Mouse (Mus musculus) bone marrow macrophage, adult 2 months (primary cell): ENCODE results near the gene Gdpgp1. TPM values are rescaled to one million over a fixed set of nuclear protein-coding genes. Genes with fewer than 3 reads are reported as not detected.

Experiments
- H3K27ac ChIP-seq: 2 replicates; pipeline ENCODE4 v1.5.1; 2012; ENCODE audit warnings: low read depth, low read length; ENCODE audit not compliant: insufficient read depth
- H3K4me1 ChIP-seq: 2 replicates; pipeline ENCODE4 v1.6.1; 2012; ENCODE audit warnings: low read length; ENCODE audit not compliant: control insufficient read depth, insufficient read depth
- H3K4me3 ChIP-seq: 2 replicates; pipeline ENCODE4 v1.5.1; 2012; ENCODE audit warnings: mild to moderate bottlenecking, low read length, moderate library complexity; ENCODE audit not compliant: insufficient read depth
- CTCF ChIP-seq: IDR thresholded peaks from 2 replicates; pipeline ENCODE4 v1.5.1; 2012; ENCODE audit warnings: low read depth, mild to moderate bottlenecking, low read length, moderate library complexity
- POLR2A ChIP-seq: IDR thresholded peaks from 2 replicates; pipeline ENCODE4 v1.6.1; 2012; ENCODE audit warnings: mild to moderate bottlenecking, low read depth, low read length, borderline replicate concordance
- polyA plus RNA-seq: library from polyadenylated mRNA; stranded (reverse); fragments of >200 nt; gene quantifications from 2 replicates; pipeline ENCODE4 v1.2.4, GENCODE M21; 2012; ENCODE audit not compliant: missing spikeins, insufficient read depth, insufficient read length

The Gdpgp1 gene
- 3.1 and 3.5 TPM in 2 replicates for polyA plus RNA-seq

DNA sequence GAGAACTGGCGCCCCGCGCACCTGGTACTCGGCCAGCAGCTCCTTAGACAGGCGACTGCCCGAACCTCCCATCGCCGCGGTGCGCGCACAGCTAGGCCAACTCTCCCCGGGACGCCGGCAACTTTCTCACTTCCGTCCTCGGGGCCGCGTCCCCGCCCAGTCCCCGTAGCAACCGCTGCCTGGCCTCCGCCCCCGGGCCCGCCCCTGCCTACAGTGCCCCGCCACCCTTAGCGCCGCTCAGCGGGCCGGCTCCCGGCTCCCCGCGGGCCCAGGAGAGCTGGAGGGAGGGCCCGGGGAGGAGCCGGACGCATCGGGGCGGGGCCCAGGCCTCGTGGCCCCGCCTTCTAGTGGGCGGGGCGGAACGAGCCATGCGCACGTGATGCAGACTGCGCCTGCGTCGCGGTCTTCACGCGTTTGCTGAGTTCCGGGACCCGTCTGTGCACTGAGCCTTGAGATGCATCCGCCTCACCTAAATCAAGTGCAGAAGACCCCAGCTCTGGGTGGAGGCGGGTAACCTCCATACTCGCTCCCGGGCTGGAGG is at the start of gene Gdpgp1, which contains the start of gene Cib1:
Gdpgp1 (plus strand) TSS at position 377 of the 541 bp plus-strand sequence.
Cib1 (minus strand) TSS at position 325 of the 541 bp plus-strand sequence.
- Histone ChIP-seq H3K27ac (peak within 1 kb of the TSS; percentile 27), H3K4me3 (peak within 1 kb of the TSS; percentile 78), H3K4me1 (peaks cover 25% of the 10 kb centered on the region)
- TF ChIP-seq CTCF, result no peak

DNA sequence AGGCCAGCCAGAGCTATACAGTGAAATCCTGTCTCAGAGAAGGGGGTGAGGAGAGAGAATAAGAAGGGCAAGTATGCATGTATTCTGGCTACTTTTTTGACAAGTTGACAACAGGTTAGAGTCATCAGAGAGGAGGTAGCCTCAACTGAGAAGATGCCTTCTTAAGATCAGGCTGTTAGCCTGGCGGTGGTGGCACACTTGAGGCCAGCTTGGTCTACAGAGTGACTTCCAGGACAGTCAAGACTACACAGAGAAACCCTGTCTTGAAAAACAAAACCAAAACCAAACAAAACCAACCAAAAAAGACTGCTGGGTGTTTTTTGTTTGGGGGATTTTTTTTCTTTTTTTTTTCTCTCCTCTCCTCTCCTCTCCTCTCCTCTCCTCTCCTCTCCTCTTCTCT is 49.2 kb upstream of the Gdpgp1 start:
- no peak overlapping the region for H3K27ac ChIP-seq
- H3K4me1 ChIP-seq, result peaks cover 17% of the 10 kb centered on the region
- TF ChIP-seq CTCF, result no peak
- H3K4me3 ChIP-seq, result no peak overlapping the region

DNA sequence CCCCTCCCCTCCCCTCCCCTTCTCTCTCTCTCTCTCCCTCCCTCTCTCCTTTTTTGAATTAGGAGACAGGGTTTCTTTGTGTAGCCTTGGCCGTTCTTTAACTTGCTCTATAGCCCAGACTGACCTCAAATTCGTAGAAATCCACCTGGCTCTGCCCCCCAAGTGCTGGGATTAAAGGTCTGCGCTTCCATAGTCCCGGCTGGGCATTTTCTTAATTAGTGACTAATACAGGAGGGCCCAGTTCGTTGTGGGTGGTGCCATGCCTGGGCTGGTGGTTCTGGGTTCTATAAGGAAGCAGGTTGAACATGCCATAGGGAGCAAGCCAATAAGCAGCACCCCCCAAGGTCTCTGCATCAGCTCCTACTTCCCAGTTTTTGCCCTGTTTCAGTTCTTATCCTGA is 48.7 kb upstream of the Gdpgp1 start:
- TF ChIP-seq CTCF, result no peak
- no peak for TF ChIP-seq POLR2A
- H3K27ac ChIP-seq, result no peak overlapping the region
- peaks cover 17% of the 10 kb centered on the region for H3K4me1 ChIP-seq
- H3K4me3 ChIP-seq, result no peak overlapping the region

DNA sequence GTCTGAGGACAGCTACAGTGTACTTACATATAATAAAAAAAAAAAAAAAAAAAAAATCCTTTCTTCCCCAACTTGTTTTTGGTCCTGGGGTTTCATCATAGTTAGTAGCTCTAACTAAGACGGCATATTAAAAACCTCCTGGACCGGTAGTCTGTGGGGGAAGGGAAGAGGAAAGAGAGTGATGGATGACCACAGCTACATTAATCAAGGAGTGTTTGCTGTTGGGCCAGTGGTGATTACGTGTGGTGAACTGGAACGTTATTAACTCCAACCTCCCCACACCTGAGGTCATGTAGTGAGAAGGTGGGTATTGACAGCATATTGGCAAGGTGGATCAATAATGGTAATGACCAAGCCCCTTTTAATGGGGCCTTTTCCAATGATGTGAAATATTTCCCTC is 48.1 kb upstream of the Gdpgp1 start:
- H3K27ac ChIP-seq, result no peak overlapping the region
- no peak overlapping the region for H3K4me3 ChIP-seq
- no peak for TF ChIP-seq CTCF
- TF ChIP-seq POLR2A, result no peak
- H3K4me1 ChIP-seq, result peaks cover 17% of the 10 kb centered on the region

DNA sequence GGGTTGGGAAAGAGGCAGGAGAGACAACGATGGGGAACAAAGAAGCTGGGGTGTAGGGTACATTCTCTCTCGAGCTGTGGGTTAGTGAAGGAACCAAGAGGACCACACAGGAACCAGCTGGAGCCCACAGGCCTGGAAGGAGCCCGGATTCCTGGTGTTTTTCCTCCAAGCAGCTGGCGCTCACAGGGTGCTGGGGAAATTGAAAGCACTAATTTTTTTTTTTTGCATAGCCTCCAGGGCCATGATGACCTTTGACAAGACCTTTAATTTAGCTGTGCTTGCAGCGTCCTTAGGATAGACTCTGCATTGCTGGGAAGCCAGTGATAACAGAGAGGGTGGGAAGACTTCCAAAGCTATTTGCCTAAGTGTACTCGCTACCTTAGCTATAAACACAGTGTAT is 47.7 kb upstream of the Gdpgp1 start:
- Histone ChIP-seq H3K4me3 (no peak overlapping the region), H3K4me1 (peaks cover 14% of the 10 kb centered on the region), H3K27ac (no peak overlapping the region)
- TF ChIP-seq CTCF, result no peak
- no peak for TF ChIP-seq POLR2A

DNA sequence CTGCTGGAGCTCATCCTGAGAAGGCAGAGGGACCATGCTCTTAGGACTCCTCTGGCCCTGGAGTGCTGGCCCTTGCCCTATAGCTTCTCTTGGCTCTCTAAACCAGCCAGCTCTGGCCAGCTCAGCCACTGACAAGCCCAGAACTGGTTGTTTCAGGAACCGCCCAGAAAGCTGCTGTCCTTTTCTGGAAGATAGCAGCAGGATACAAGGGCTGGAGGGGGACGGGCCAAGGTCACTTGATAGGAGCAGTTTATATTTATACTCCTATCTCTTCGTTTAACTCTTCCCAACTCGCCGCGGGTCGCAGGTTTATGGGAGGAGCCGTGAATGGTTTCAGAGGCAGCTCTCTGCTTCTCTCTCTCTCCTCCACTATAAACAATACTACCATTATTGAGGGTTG is 46.6 kb upstream of the Gdpgp1 start:
- TF ChIP-seq POLR2A (no peak), CTCF (no peak)
- Histone ChIP-seq H3K4me3 (no peak overlapping the region), H3K27ac (no peak overlapping the region), H3K4me1 (peaks cover 9% of the 10 kb centered on the region)

DNA sequence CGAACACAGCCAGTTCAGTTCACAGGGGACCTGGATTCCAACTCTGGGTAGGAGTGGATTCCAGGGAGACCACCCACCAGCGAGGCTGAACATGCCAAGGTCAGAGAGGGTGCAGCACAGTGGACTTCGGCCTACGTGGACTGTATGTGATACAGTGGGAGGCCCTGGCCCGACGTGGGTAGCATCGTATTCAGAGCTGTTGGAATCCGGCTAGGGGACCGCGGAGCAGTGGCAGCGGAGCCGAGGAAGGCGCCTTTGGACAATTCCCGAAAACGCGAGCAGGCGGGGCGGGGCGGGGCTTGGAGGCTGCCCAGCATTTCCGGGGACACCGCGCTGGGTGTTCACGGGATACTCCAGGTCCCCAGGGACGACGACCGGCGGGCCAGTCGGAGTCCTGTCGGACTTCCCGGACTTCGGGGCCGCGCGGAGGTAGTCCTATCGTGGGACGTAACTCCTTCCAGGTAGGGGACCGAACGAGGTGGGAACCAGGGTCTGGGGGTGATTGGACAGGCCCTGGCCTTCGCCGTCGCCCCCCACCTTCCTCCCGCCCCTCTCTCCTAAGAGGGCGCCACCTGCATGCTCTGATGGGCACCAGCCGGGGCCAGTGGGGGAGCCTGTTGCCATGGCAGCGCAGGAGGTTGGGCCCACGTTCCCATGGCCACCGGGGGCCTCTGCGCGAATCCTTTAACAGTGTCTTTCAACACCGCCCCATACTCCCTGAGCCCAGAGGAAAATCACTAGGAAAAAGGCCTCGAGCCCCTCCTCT is 46.0 kb upstream of the Gdpgp1 start, which contains the start of gene Sema4b:
Sema4b (plus strand) TSS at position 311 of the 766 bp plus-strand sequence.
- H3K27ac ChIP-seq, result no peak within 1 kb of the TSS
- peaks cover 16% of the 10 kb centered on the region for H3K4me1 ChIP-seq
- peak within 1 kb of the TSS; percentile 45 for H3K4me3 ChIP-seq
- no peak for TF ChIP-seq POLR2A

DNA sequence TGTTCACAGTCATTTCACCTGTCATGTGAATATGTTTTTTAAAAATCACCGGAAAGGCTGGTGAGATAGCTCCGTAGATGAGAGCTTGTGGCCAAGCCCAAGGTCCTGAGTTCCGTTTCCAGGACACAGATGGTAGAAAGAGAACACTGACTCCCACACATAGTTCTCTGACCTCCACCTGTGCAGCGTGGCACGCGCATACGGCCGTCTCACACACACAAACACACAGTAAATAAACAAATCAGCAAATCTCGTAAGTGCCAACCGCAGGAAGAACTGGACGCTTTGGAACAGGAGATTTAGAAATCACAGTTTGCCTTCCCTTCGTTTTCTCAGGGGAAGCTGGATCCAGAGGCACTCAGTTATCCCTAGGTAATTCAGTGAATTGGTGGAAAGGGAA is 45.2 kb upstream of the Gdpgp1 start:
- no peak overlapping the region for H3K27ac ChIP-seq
- H3K4me3 ChIP-seq, result no peak overlapping the region
- peaks cover 19% of the 10 kb centered on the region for H3K4me1 ChIP-seq
- TF ChIP-seq CTCF (no peak), POLR2A (no peak)

DNA sequence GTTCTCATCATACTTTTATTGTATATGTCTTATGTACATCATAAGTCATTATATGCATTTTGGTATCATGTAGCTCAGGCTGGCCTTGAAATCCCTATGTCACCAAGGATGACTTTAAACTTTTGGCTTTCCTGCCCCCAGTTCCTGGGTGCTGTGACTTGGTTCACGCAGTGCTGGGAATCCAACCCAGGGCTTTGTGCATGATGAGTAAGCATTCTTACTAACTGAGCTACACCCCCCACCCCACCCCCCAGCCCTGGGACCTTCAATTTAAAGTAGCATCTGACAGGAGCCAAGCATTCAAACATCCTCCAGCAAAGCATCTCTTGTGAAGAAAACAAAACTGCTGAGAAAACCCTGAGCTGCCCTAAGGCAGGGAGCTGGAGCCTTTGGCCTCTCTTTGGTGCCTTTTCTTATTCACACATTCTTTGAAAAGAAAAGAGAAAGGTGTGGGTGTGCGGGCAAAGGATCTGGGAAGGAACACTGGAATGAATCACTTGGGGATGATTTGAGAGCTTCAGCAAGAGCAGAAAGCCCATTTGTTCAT is 44.0 kb upstream of the Gdpgp1 start:
- TF ChIP-seq POLR2A, result no peak
- no peak for TF ChIP-seq CTCF
- peaks cover 22% of the 10 kb centered on the region for H3K4me1 ChIP-seq
- H3K4me3 ChIP-seq, result no peak overlapping the region
- no peak overlapping the region for H3K27ac ChIP-seq
